Mouse (Mus musculus): ENCODE data around the gene Sept14.

GRCm38 (mm10) chr5:129729286-129729685 lies 21.0 kb upstream of the Sept14 start:
- TF ChIP-seq POLR2A (IDR thresholded peaks at IDR 0.05; ENCODE audit: low read depth, low read length) = no peak
- no peak for TF ChIP-seq CTCF (conservative IDR thresholded peaks at IDR 0.05 in 1 of 2, IDR thresholded peaks at IDR 0.05 in 1 of 2; ENCODE audit: low read depth in 2 of 2, low read length in 2 of 2)
- no peak for TF ChIP-seq EP300 (IDR thresholded peaks at IDR 0.05; ENCODE audit: low read length)
- TF ChIP-seq UBTF (IDR thresholded peaks at IDR 0.05; ENCODE audit: low read depth, low read length) = no peak
- TF ChIP-seq MAX (IDR thresholded peaks at IDR 0.05; ENCODE audit: low read length) = no peak
- no peak for TF ChIP-seq IRF4 (IDR thresholded peaks at IDR 0.05; ENCODE audit: low read depth, low read length)
- TF ChIP-seq TCF12 (IDR thresholded peaks at IDR 0.05; ENCODE audit: low read depth, low read length) = no peak
- no peak for TF ChIP-seq ZNF384 (IDR thresholded peaks at IDR 0.05; ENCODE audit: low read depth, low read length)
- no peak for TF ChIP-seq CHD2 (IDR thresholded peaks at IDR 0.05; ENCODE audit: low read length)
- no peak for TF ChIP-seq MEF2A (IDR thresholded peaks at IDR 0.05; ENCODE audit: borderline replicate concordance, low read depth, low read length)
- TF ChIP-seq MAZ (IDR thresholded peaks at IDR 0.05; ENCODE audit: low read depth, low read length) = no peak
- no peak for TF ChIP-seq POLR2AphosphoS2 (IDR thresholded peaks at IDR 0.05; ENCODE audit: low read depth, low read length)
- TF ChIP-seq ELF1 (IDR thresholded peaks at IDR 0.05; ENCODE audit: low read depth, low read length) = no peak

All from CH12.LX (cell line).